Mouse (Mus musculus) heart, postnatal 14 days (tissue): ENCODE results near the gene Pxt1. TPM values are rescaled to one million over a fixed set of nuclear protein-coding genes. Genes with fewer than 3 reads are reported as not detected.

Experiments used
- DNase-seq, 2 experiments: peaks; one replicate each; pipeline ENCODE4 v3.0.0; 2021 to 2022
- intact Hi-C: fragments of 180-260 bp; cut with DNase I; formaldehyde crosslinking; loops from one replicate; pipeline ENCODE4 v1.15.1; 2025
- total RNA-seq, 2 experiments: library from RNA; stranded (reverse); gene quantifications; 2 replicates each; pipeline ENCODE4 v1.2.3; 2021

The Pxt1 gene
- total RNA-seq, 2 experiments from 2014 or later = 0.36 to 0.44 TPM

DNA sequence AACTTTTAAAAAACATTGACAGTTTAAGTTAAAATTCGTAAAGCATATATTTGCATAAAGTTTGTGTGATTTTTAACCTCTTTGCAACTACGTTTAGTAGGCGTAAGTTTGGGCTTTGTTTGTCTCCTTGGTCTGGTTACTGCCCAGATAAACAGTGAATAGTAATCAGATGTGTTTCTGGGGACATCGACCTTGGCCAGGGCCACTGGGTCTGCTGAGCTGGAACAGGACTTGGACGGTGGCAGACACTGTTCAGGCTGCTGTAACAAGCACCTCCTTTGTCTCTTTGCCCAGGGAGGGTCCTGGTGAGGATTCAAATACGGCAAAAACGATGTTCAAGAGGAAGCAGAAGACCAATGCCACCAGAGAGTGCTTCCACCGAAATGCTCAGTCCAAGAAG, 58.4 kb downstream of the Pxt1 start:
- intact Hi-C loops = no loop called here
- no peak for DNase-seq

Other genes with a start within 250 kb of the Pxt1 start
- 1 to 10 TPM in 1 of 2 experiments, under 1 TPM in 1; 0.98 to 1.4 TPM for gene AC170998.1, start 217.8 kb downstream of the Pxt1 start, total RNA-seq
- under 1 TPM; 0.17 to 0.33 TPM for gene Mapk13, start 174.5 kb downstream of the Pxt1 start, total RNA-seq
- 10 to 100 TPM; 17.2 to 18.5 TPM for gene Brpf3, start 142.8 kb downstream of the Pxt1 start, total RNA-seq
- not detected for gene Pnpla1, start 85.4 kb downstream of the Pxt1 start, total RNA-seq
- under 1 TPM; 0.07 TPM for gene 4930539E08Rik, start 28.5 kb downstream of the Pxt1 start, total RNA-seq
- 10 to 100 TPM; 59.5 to 62.6 TPM for gene Kctd20, start 8.1 kb upstream of the Pxt1 start, total RNA-seq
- gene Stk38, start 64.2 kb upstream of the Pxt1 start, total RNA-seq = 10 to 100 TPM; 47.6 to 48.8 TPM
- gene Srsf3, start 88.8 kb upstream of the Pxt1 start, total RNA-seq = 100 to 1,000 TPM in 1 of 2 experiments, 10 to 100 TPM in 1; 99.7 to 120 TPM
- gene Cdkn1a, start 147.1 kb upstream of the Pxt1 start, total RNA-seq = 100 to 1,000 TPM; 105 to 121 TPM
- under 1 TPM; 0.73 to 0.76 TPM for gene Rab44, start 170.3 kb upstream of the Pxt1 start, total RNA-seq